Mouse (Mus musculus) limb, embryonic 14.5 days (tissue): Measurements from ENCODE around the gene Olfr747. TPM values are rescaled to one million over a fixed set of nuclear protein-coding genes. Genes with fewer than 3 reads are reported as not detected.

Experiments used
- ATAC-seq: fragments of 200-750 bp; cut with Nextera tagmentation; 2 replicates; pipeline ENCODE4 v1.8.0; 2017; ENCODE audit warnings: low read depth, moderate number of reproducible peaks, moderate TSS enrichment; ENCODE audit not compliant: low FRiP score
- DNase-seq: peaks from one replicate; pipeline ENCODE4 v3.0.0-alpha.2; 2015; ENCODE audit warnings: low spot score
- H3K27ac ChIP-seq: fragments of 300-500 bp; sonication (generic); replicated peaks from 2 replicates; pipeline ENCODE4 v1.5.1; 2014; ENCODE audit warnings: low read depth, mild to moderate bottlenecking, low read length, moderate library complexity, mixed read lengths
- H3K27me3 ChIP-seq: fragments of 300-500 bp; sonication (generic); 2 replicates; pipeline ENCODE4 v1.6.1; 2014; ENCODE audit warnings: low read length, mixed read lengths; ENCODE audit not compliant: control insufficient read depth, insufficient read depth
- H3K36me3 ChIP-seq: fragments of 300-500 bp; sonication (generic); 2 replicates; pipeline ENCODE4 v1.6.1; 2014; ENCODE audit warnings: mild to moderate bottlenecking, low read length, moderate library complexity, mixed read lengths; ENCODE audit not compliant: control insufficient read depth, insufficient read depth
- H3K4me1 ChIP-seq: fragments of 300-500 bp; sonication (generic); 2 replicates; pipeline ENCODE4 v1.6.1; 2014; ENCODE audit warnings: antibody characterized with exemption, low read length, mixed read lengths; ENCODE audit not compliant: control insufficient read depth, insufficient read depth
- H3K4me2 ChIP-seq: fragments of 300-500 bp; sonication (generic); replicated peaks from 2 replicates; pipeline ENCODE4 v1.6.1; 2014; ENCODE audit warnings: low read depth, mild to moderate bottlenecking, low read length, moderate library complexity; ENCODE audit not compliant: severe bottlenecking
- H3K4me3 ChIP-seq: fragments of 300-500 bp; sonication (generic); replicated peaks from 2 replicates; pipeline ENCODE4 v1.5.1; 2014; ENCODE audit warnings: low read length
- H3K9ac ChIP-seq: fragments of 300-500 bp; sonication (generic); 2 replicates; pipeline ENCODE4 v1.6.1; 2014; ENCODE audit warnings: mild to moderate bottlenecking, low read depth, low read length, moderate library complexity; ENCODE audit not compliant: severe bottlenecking
- H3K9me3 ChIP-seq: fragments of 300-500 bp; sonication (generic); 2 replicates; pipeline ENCODE4 v1.6.1; 2016; ENCODE audit warnings: low read length; ENCODE audit not compliant: control insufficient read depth
- POLR2A ChIP-seq: fragments of 200-500 bp; IDR thresholded peaks from 2 replicates; pipeline ENCODE4 v1.8.0; 2012; ENCODE audit warnings: inconsistent platforms, mild to moderate bottlenecking, moderate library complexity, borderline replicate concordance; ENCODE audit not compliant: insufficient read depth, insufficient read length; ENCODE audit errors: extremely low read depth
- WGBS: fragments of 180-500 bp; shearing (Covaris S2); extraction: QIAGEN DNeasy Blood & Tissue Kit; methylation state at CpG from one replicate; pipeline ENCODE4 v1.1.7; 2014; 5-methylcytosine and 5-hydroxymethylcytosine counted together
- polyA plus RNA-seq, 2 experiments: library from polyadenylated mRNA; depleted of rRNA in 1 of 2; stranded (reverse) in 1 of 2; unstranded in 1 of 2; fragments of >200 nt; fragmentation: Nextera tagmentation in 1 of 2; extraction: Ambion mirVana in 1 of 2; gene quantifications; 2 replicates each; pipeline versions ENCODE4 v1.2.1 to v1.2.3; 2012 to 2014

Gene Olfr747
- polyA plus RNA-seq, 2 experiments, result not detected

DNA sequence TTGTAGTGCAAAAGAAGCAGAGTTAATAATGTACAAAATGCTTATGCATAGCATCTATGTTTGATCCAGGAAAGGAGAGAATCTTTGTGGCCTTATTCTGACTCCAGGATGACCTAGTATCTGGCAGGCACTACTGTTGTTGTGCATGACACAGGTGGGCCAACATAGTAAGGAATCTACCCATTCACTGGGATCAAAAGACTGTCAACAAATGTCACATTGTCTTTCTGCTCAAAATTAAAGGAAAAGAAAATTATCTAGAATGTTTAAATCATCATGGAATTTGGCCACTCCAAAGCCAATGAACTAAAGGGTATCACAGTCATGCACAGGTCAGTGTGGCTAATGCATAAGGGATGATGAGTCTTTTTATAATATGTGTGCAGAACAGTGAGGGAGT lies 46.2 kb downstream of the Olfr747 start, which contains the start of gene Olfr746:
Gene Olfr746, plus strand, starts transcription at position 301 of the 400 bp plus-strand sequence.
- ATAC-seq (no peak), DNase-seq (no peak)
- Histone ChIP-seq H3K27ac (no peak within 1 kb of the TSS), H3K4me2 (no peak within 1 kb of the TSS), H3K36me3 (no peaks in the 10 kb centered on the region), H3K9ac (no peak within 1 kb of the TSS), H3K4me3 (no peak within 1 kb of the TSS), H3K27me3 (no peaks in the 10 kb centered on the region), H3K9me3 (no peaks in the 10 kb centered on the region), H3K4me1 (no peaks in the 10 kb centered on the region)
- TF ChIP-seq POLR2A, result no peak

DNA sequence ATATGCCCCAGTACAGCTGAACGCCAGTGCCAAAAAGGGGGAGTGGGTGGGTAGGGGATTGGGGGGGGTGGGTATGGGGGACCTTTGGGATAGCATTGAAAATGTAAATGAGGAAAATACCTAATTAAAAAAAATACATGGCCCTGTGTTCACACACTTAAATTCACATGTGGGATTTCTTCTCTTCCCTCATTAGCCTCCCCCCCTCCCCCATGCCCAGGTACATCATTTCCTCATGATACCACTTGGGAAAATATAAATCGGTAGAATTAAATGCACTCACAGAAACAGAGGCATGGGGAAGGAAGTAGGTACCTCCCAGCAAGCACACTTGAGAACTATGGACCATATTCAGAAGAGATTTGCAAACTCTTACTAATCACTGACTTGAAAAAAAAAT lies 53.9 kb downstream of the Olfr747 start, which contains the start of gene Olfr745:
Gene Olfr745, plus strand, starts transcription at position 301 of the 400 bp plus-strand sequence.
- WGBS, result 76% methylated on average over 2 of the region's 2 CpGs
- H3K4me2 ChIP-seq, result no peak within 1 kb of the TSS
- no peak within 1 kb of the TSS for H3K4me3 ChIP-seq
- H3K4me1 ChIP-seq, result no peaks in the 10 kb centered on the region
- no peaks in the 10 kb centered on the region for H3K36me3 ChIP-seq
- TF ChIP-seq POLR2A, result no peak
- no peak within 1 kb of the TSS for H3K9ac ChIP-seq
- no peaks in the 10 kb centered on the region for H3K27me3 ChIP-seq
- ATAC-seq (no peak), DNase-seq (no peak)
- H3K9me3 ChIP-seq, result no peaks in the 10 kb centered on the region
- no peak within 1 kb of the TSS for H3K27ac ChIP-seq

Other genes with a start within 250 kb of the Olfr747 start
- gene Olfr740, start 247.7 kb downstream of the Olfr747 start, polyA plus RNA-seq (2012; rRNA removed), result not detected in 2 replicates
- not detected in 2 replicates for gene Olfr740, start 247.7 kb downstream of the Olfr747 start, polyA plus RNA-seq (2014; fragmentation: Nextera tagmentation; extraction: Ambion mirVana)
- not detected in 2 replicates for gene Olfr741, start 220.5 kb downstream of the Olfr747 start, polyA plus RNA-seq (2012; rRNA removed)
- not detected in 2 replicates for gene Olfr741, start 220.5 kb downstream of the Olfr747 start, polyA plus RNA-seq (2014; fragmentation: Nextera tagmentation; extraction: Ambion mirVana)
- not detected in 2 replicates for gene Olfr742, start 189.6 kb downstream of the Olfr747 start, polyA plus RNA-seq (2012; rRNA removed)
- not detected in 2 replicates for gene Olfr742, start 189.6 kb downstream of the Olfr747 start, polyA plus RNA-seq (2014; fragmentation: Nextera tagmentation; extraction: Ambion mirVana)
- gene Olfr743, start 171.4 kb downstream of the Olfr747 start, polyA plus RNA-seq (2012; rRNA removed), result not detected in 2 replicates
- not detected in 2 replicates for gene Olfr743, start 171.4 kb downstream of the Olfr747 start, polyA plus RNA-seq (2014; fragmentation: Nextera tagmentation; extraction: Ambion mirVana)
- gene Olfr744, start 78.3 kb downstream of the Olfr747 start, polyA plus RNA-seq (2012; rRNA removed), result not detected in 2 replicates
- not detected in 2 replicates for gene Olfr744, start 78.3 kb downstream of the Olfr747 start, polyA plus RNA-seq (2014; fragmentation: Nextera tagmentation; extraction: Ambion mirVana)
- not detected in 2 replicates for gene Olfr745, start 53.8 kb downstream of the Olfr747 start, polyA plus RNA-seq (2012; rRNA removed)
- gene Olfr745, start 53.8 kb downstream of the Olfr747 start, polyA plus RNA-seq (2014; fragmentation: Nextera tagmentation; extraction: Ambion mirVana), result not detected in 2 replicates
- not detected in 2 replicates for gene Olfr746, start 46.1 kb downstream of the Olfr747 start, polyA plus RNA-seq (2012; rRNA removed)
- not detected in 2 replicates for gene Olfr746, start 46.1 kb downstream of the Olfr747 start, polyA plus RNA-seq (2014; fragmentation: Nextera tagmentation; extraction: Ambion mirVana)
- not detected in 2 replicates for gene Olfr748, start 14.2 kb upstream of the Olfr747 start, polyA plus RNA-seq (2012; rRNA removed)
- not detected in 2 replicates for gene Olfr748, start 14.2 kb upstream of the Olfr747 start, polyA plus RNA-seq (2014; fragmentation: Nextera tagmentation; extraction: Ambion mirVana)
- gene Olfr749, start 51.9 kb upstream of the Olfr747 start, polyA plus RNA-seq (2012; rRNA removed), result not detected in 2 replicates
- not detected in 2 replicates for gene Olfr749, start 51.9 kb upstream of the Olfr747 start, polyA plus RNA-seq (2014; fragmentation: Nextera tagmentation; extraction: Ambion mirVana)
- gene Ttc5, start 92.3 kb upstream of the Olfr747 start, polyA plus RNA-seq (2012; rRNA removed), result 75.6 and 77.4 TPM in 2 replicates
- gene Ttc5, start 92.3 kb upstream of the Olfr747 start, polyA plus RNA-seq (2014; fragmentation: Nextera tagmentation; extraction: Ambion mirVana), result 63.2 and 67.6 TPM in 2 replicates
- gene Ccnb1ip1, start 114.5 kb upstream of the Olfr747 start, polyA plus RNA-seq (2012; rRNA removed), result not detected in 2 replicates
- gene Ccnb1ip1, start 114.5 kb upstream of the Olfr747 start, polyA plus RNA-seq (2014; fragmentation: Nextera tagmentation; extraction: Ambion mirVana), result not detected in 2 replicates
- gene Parp2, start 114.6 kb upstream of the Olfr747 start, polyA plus RNA-seq (2012; rRNA removed), result 65.4 and 86.6 TPM in 2 replicates
- 54.0 and 57.8 TPM in 2 replicates for gene Parp2, start 114.6 kb upstream of the Olfr747 start, polyA plus RNA-seq (2014; fragmentation: Nextera tagmentation; extraction: Ambion mirVana)
- 9.5 and 13.0 TPM in 2 replicates for gene Tep1, start 177.4 kb upstream of the Olfr747 start, polyA plus RNA-seq (2012; rRNA removed)
- gene Tep1, start 177.4 kb upstream of the Olfr747 start, polyA plus RNA-seq (2014; fragmentation: Nextera tagmentation; extraction: Ambion mirVana), result 8.3 and 10.5 TPM in 2 replicates
- 0.17 and 0.28 TPM in 2 replicates for gene Klhl33, start 204.3 kb upstream of the Olfr747 start, polyA plus RNA-seq (2012; rRNA removed)
- gene Klhl33, start 204.3 kb upstream of the Olfr747 start, polyA plus RNA-seq (2014; fragmentation: Nextera tagmentation; extraction: Ambion mirVana), result 0.08 and 0.11 TPM in 2 replicates
- gene Osgep, start 231.7 kb upstream of the Olfr747 start, polyA plus RNA-seq (2012; rRNA removed), result 116 and 137 TPM in 2 replicates
- gene Osgep, start 231.7 kb upstream of the Olfr747 start, polyA plus RNA-seq (2014; fragmentation: Nextera tagmentation; extraction: Ambion mirVana), result 163 and 164 TPM in 2 replicates
- gene Apex1, start 231.8 kb upstream of the Olfr747 start, polyA plus RNA-seq (2012; rRNA removed), result 127 and 143 TPM in 2 replicates
- 218 and 219 TPM in 2 replicates for gene Apex1, start 231.8 kb upstream of the Olfr747 start, polyA plus RNA-seq (2014; fragmentation: Nextera tagmentation; extraction: Ambion mirVana)
- 82.3 and 122 TPM in 2 replicates for gene Pip4p1, start 237.7 kb upstream of the Olfr747 start, polyA plus RNA-seq (2012; rRNA removed)
- 50.3 and 54.0 TPM in 2 replicates for gene Pip4p1, start 237.7 kb upstream of the Olfr747 start, polyA plus RNA-seq (2014; fragmentation: Nextera tagmentation; extraction: Ambion mirVana)
- 37.7 and 42.1 TPM in 2 replicates for gene Pnp, start 237.9 kb upstream of the Olfr747 start, polyA plus RNA-seq (2012; rRNA removed)
- gene Pnp, start 237.9 kb upstream of the Olfr747 start, polyA plus RNA-seq (2014; fragmentation: Nextera tagmentation; extraction: Ambion mirVana), result 52.4 and 52.6 TPM in 2 replicates